In the genomic region with DNA sequence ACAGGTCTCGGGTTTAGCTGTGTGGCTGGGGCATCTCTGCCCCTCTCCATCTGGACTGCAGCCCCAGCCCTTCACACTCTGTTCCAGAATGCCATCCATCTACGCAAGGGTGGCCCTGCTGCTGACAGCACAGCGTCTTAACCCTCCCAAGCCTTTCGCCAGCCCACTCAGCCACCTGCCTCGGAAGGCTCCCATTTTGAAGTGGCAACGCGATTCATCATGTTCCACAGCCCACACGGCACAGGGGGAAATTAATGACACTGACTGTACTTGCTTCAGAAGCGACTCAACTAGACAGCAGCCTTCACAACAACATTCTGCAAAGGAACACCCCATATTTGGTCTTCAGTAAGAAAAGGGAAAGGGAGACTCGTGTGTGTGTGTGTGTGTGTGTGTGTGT, we compare ENCODE assay signal across 15 mouse cellular contexts.
DNase-seq lines count a peak whose midpoint lies in the region; ATAC-seq and TF ChIP-seq lines count a peak whose summit lies in the region.
"Had no signal": no experiment of that assay in that cellular context is flagged by ENCODE, and none has a peak within 500 bp of the region (broad histone marks: within the 10 kb centered on the region; RNA-seq: fewer than 3 reads in every experiment).

No protein-coding gene starts in this region.

- H3K4me3 ChIP-seq in layer of hippocampus, adult 2 months = no peak overlapping the region
- H3K4me3 ChIP-seq: erythroblast, embryonic 14.5 days had no signal

- no peak for ATAC-seq in CD4-positive, CD25-positive, alpha-beta regulatory T cell, adult 4 months
- ATAC-seq: inflammation-experienced regulatory T-cells, adult 6 months had no signal

- TF ChIP-seq CTCF in layer of hippocampus, adult 2 months (conservative IDR thresholded peaks at IDR 0.05) = no peak

- DNase-seq in heart, adult 11 months = peak; percentile 66
- no peak for DNase-seq in heart, postnatal 36 days
- DNase-seq in layer of hippocampus, adult 2 months (ENCODE audit: low spot score in 2 of 2) = peak; percentile 46 to 54
- no peak for DNase-seq in layer of hippocampus, postnatal 25 days (ENCODE audit: extremely low spot score in 1 of 2, low spot score in 1 of 2)
- DNase-seq in right cerebral cortex, postnatal 25 days = peak; percentile 36
- DNase-seq in right cerebral cortex, postnatal 10 days (ENCODE audit: low spot score in 2 of 2) = no peak
- DNase-seq: adrenal gland, adult 8-10 months; B cell, adult 2 months; heart, postnatal 14 days; lung, postnatal 14 days; spleen, adult 18-20 months; thymus, postnatal 4 days had no signal

- H3K27ac ChIP-seq in layer of hippocampus, adult 2 months = peak overlapping the region; percentile 29; the same call in 1 of the 2 replicates

- intact Hi-C loops in heart, postnatal 36 days (cut with DNase I) = no loop called here

Comparison
In these comparisons a context has a peak if more than half of its experiments do, and no peak if none do; other contexts are left out.
1. DNase-seq: peak in heart, adult 11 months (single experiment), layer of hippocampus, adult 2 months (2 of 2) and right cerebral cortex, postnatal 25 days (single experiment); none in heart, postnatal 36 days (0 of 2), layer of hippocampus, postnatal 25 days (0 of 2) and right cerebral cortex, postnatal 10 days (0 of 2).